Mouse (Mus musculus): ENCODE data around the gene Wdr75. TPM values are rescaled to one million over a fixed set of nuclear protein-coding genes. Genes with fewer than 3 reads are reported as not detected.

The Wdr75 gene
- total RNA-seq, 2 experiments from 2014 or later: 16.4 to 19.8 TPM

DNA sequence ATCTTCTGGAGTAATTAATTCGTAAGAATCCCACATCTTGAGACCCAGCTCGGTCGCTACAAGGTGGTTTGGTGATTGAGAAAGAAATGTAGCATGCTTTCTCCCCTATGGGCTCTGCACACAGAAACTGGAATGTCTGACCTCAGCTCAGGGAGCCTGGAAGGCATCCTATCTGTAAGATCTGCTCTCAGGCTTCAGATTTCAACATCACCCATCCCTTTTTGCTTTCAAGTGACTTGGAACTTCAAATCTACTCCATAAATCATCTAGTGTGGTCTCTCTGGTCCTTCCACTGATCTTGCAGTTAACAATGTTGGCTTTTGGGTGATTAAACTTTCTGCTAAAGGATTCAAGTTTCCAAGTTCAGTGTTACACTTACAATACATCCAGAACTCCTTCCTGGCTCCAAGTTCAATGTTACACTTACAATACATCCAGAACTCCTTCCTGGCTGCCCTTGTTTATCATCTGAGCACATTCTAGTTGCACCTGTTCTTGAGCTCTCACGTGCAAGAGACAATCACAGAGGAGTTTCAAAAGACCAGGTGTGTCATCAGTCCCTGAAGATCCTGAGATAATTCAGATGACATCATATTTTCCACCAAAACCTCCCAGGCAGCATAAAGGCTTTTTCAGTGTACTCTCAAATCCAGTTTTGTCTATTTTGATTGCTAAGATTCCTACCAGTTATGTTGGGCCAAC is 40.5 kb downstream of the Wdr75 start:
- DNase-seq (ENCODE audit: low spot score): no peak

DNA sequence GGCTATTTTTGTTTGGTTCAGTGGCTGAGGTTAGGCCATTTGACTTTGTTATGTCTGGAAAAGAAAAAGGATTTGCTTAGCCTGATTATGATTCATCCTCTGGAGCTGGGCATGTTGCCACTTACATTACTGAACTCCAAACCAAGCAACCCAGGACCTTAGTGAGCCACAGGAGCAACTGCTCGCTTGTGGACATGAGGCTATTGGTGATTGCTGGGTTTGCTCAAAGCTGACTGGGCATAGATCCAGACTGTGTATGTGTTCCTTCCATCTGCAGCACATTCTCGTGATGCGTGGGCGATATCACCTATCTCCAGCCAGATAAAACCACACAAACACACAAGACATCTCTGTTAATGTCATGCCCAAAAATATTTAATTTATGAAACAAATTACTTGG is 42.8 kb downstream of the Wdr75 start:
- DNase-seq (ENCODE audit: low spot score): peak; percentile 77

DNA sequence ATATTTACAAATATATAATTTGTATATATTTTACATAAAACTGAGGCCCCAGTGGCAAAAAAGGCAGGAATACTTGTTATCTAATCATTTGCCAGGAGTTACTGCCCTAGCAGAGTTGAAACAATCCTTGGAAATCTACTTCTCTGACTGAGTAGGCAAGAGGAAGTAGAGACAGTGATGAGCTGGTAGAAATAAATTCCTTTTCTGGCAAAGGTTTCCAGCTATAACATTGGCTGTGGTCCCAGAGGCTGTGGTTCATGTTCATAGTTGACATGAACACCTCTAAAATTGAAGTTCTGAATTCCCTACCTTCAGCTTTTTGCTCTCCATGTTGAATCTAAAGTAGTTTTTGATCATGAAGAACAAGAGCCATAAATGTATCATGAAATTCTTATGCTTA is 43.3 kb downstream of the Wdr75 start:
- no peak for DNase-seq (ENCODE audit: low spot score)

DNA sequence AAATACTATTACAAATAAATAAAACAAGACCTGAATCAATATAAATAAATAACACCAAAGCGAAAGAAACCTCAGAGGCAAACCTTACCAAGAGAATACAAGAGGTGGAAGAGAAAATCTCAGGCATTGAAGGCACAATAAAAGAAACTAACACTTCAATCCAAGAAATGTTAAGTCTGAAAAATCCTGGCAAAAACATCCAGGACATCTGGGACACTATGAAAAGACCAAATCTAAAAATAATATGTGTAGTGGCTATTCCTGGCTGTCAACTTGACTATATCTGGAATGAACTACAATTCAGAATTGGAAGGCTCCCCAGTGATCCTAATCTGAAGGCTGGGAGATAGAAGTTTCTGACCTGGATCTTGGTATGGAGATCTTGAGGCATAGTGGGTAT is 50.5 kb downstream of the Wdr75 start:
- DNase-seq (ENCODE audit: low spot score): peak; percentile 15

DNA sequence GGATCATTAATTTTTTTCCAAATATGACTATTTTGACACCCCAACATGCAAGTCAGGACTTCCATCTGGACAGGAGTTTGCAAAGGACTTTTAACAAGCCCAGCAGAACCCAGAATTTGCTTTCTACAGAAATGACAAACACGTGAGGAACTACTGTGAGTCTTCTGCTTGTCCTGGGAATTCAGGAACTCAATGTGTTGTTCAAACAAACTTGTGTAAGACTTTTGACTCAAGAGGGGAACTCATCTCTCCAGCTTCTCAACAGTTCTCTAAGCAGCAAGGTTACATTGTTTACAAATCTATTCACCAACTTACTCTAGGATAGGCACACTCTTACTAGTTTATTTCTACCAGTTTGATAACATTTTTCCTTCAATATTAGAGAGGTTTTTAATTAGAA is 63.1 kb downstream of the Wdr75 start:
- no peak for DNase-seq (ENCODE audit: low spot score)

DNA sequence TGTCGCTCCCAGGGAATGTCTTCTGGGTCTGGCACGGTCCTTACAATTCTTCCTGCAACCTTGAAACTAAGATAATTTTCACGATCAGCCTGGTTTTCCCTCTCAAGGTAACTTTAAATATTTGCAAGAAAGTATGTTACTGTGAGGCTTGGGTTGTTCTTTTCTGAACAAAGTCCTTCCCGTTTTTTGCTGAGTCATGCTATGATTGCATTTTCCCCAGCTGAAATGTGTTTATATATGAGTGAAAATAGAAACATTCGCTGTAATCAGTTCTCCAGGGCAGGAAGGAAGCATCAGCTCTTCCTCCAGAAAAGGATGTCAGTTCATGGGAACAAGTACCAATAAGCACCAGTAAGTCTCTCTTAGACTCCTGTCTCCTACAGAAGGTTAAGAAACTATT is 65.4 kb downstream of the Wdr75 start:
- DNase-seq (ENCODE audit: low spot score): no peak

DNA sequence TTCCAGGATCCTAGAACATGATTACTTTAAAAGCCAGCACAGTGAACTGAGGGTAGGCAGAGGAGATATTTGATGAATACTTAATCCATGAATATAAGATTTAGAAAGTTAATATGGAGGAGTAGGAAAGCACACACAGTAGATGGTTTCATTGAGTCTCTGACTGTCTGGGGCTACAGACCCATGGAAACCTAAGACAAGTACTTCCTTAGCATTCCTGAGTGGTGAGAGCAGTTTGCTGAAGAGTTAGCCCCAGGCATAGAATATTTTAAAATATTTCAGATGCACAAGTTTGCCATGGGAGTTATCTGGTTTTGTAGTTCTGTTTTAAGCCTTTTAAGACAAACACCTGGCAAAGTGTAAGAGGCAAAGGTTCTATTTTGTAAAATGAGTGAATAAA is 66.2 kb downstream of the Wdr75 start:
- DNase-seq (ENCODE audit: low spot score): no peak

DNA sequence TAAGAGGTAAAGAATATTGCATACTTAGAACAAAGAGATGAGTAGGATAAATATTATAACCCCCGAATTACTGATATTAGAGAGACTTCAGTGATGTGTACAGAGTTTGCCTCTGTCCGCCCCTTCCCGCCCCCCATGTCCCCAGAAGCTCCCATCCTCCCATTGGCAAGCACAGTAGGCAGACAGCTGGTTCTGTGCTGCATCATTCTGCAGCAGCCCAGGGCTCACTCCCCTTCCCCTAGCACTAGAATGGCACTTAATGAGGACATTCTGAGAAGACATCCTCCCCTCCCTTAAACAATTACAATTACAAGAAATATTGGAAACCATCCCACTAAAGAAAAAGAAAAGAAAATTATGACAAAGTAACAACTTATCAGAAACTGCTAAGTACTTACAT is 68.7 kb downstream of the Wdr75 start:
- DNase-seq (ENCODE audit: low spot score): no peak

DNA sequence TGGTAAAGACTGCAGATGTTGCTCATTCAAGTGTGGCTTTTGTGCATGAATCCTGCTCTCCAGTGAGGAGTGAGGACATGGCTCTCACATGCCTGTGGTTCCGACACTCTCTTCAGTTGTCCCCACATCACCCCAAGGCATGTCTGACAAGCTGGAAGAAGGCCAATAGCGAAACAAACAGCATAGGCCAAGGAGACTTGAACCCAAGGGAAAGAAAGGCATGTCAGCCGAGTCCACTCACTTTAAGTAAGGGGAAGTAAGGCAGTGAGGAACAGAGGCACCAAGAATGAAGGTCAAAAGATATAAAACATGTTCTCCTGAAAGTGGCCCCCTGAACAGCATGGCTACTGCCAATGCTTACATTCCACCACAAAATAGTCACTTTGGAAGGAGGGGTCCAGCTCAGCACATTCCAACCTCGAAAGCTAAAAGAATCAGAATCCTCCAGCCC is 69.6 kb downstream of the Wdr75 start:
- no peak for DNase-seq (ENCODE audit: low spot score)

DNA sequence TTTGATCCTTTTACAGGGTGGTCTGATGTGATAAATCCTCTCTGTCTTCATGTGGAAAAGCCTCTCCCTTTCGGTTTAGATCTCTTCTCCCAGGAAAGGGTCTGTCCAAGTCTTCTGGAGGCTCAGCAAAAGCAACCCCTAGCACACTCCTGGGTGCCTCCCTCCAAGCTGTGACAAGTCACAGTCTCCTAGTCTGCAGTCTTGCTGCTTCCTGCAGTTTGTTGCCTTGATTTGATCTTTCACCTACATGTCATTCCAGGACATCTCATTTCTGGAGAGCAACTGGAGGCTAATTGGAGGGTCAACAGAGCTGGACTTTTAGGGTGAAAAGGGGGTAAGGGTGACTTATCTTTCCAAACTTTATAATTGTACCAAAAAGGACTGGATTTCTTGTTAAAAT is 70.3 kb downstream of the Wdr75 start:
- DNase-seq (ENCODE audit: low spot score): no peak

DNA sequence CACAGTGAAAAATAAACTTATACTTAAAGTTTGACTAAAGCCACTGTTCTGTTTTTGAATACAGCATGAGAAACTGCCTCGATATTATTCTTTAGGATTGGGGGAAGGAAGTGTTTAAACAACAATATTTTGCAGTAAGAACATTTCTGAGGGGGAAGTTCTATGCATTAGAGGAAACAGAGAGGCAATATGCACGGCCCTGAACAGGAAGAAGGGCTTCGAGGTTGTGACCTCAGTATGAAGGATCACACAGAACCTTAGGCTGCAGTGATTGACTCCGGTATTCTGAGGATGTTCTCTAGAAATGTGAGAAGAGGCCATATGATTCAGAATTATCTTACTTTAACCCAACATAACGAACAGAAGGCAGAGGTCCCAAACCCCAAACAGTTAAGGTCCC is 70.8 kb downstream of the Wdr75 start:
- no peak for DNase-seq (ENCODE audit: low spot score)

DNA sequence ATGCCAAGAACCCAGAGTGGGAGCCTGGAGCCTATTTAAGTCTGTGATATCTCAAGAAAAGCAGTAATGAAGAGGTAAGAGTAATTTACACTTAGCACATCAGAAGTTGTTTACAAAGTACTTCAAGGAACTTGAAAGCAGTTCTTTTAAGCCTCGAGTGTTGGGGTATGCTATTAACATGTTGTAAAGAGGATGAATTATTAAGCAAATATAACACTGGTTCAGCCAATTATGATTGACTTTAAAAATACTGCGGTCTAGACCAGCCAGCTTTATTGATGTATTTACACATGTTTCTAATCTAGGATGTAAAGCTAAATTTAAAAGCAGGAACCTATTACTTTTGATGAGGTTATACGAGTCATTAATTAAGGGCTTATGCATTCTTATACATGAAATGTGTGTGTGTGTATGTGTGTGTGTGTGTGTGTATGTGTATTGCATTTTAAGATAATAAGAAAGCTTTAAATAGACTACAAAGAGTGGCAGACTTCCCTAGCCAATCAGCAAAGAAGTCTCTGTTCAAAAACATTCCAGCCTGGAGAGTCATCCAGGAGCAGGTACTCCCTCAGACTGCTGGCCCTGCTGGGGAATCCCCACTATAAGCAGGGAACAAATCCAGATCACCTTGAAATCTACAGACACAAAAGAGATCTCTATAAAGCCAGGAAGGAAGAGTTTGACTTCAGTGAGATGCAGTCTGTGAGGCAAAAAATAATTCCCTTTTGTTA is 71.5 kb downstream of the Wdr75 start:
- no peak for DNase-seq (ENCODE audit: low spot score)

DNA sequence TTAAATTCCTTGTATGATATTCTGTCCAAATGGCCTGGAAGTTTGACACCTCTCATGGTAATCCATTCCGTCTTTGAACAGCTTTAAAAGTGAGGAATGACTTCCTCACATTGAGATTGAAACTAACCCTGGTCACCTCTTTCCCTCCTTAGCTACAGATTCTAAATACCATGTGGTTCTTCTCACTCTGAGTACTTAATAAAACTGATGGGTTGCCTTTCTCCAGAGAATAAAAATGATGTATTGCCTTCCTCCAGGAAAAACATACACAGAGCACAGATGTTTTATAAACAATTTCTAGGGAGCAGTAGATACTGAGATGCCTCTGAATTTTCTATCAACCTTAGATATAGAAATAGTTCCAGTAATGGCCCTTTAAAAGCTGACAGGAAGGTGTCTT is 73.1 kb downstream of the Wdr75 start:
- no peak for DNase-seq (ENCODE audit: low spot score)

DNA sequence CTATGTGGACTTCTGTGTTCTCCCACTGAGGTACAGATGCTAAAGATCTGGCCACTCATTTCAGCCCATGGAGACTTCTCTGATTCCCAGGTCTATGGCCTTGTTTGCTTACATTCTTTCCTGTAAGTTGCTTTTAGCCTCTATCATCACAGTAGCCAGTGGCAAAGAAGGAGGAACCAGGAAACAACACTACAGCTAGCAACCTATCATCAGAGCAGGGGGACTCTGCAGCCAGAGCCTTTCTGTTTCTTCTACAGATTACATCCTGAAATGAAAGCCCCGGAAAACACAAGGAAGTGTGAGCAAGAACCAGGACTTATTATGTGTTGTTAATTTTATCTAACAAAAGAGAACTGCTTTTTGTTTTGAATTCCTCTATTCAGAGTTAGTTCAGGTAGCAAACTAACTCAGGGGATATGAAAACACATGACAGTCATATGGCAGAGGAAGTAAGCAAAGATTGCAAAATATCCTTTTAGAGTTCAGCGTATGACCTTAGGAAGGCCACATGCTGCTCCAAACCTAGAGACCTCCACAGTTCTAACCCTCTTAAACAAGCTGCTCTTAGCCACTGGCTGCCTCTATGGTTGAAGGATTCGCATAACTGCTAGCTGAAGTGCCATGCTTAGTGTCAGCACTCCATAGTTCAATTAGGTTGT is 73.6 kb downstream of the Wdr75 start:
- DNase-seq (ENCODE audit: low spot score): no peak

Other genes starting within 250 kb of the Wdr75 start
- gene Gm5269, start 95.1 kb downstream of the Wdr75 start, total RNA-seq (2021): not detected
- gene Slc40a1, start 131.4 kb downstream of the Wdr75 start, total RNA-seq (2021): 10 to 100 TPM; 19.8 to 31.5 TPM